Mouse (Mus musculus) urinary bladder, adult 2 months (tissue): ENCODE measurements around the gene Etfbkmt. TPM values are rescaled to one million over a fixed set of nuclear protein-coding genes. Genes with fewer than 3 reads are reported as not detected.
A peak's percentile ranks its signal among the peaks of the same experiment; 100 is the strongest.
"Not testable (repeated sequence)": the region's sequence is repeated elsewhere in the genome, so short reads cannot be mapped to it uniquely, and the experiment has no call there.

Source experiments
- DNase-seq: peaks from one replicate; pipeline ENCODE4 v3.0.0; 2022; ENCODE audit warnings: low spot score
- polyA plus RNA-seq: library from polyadenylated mRNA; depleted of rRNA; stranded (reverse); fragments of >200 nt; gene quantifications from 2 replicates; pipeline ENCODE4 v1.2.3, GENCODE M21; 2012

Gene Etfbkmt
- polyA plus RNA-seq, 1 experiment: 67.1 TPM

- no peak for DNase-seq
These were observed 5.1 kb upstream of the Etfbkmt start for GRCm38 (mm10) chr6:149134391-149135150.

- DNase-seq: no peak
These were observed 4.0 kb upstream of the Etfbkmt start for GRCm38 (mm10) chr6:149135631-149136030.

GRCm38 (mm10) chr6:149137936-149138335, 1.7 kb upstream of the Etfbkmt start:
- no peak for DNase-seq

GRCm38 (mm10) chr6:149139011-149139410, 638 bp upstream of the Etfbkmt start:
- no peak for DNase-seq

- DNase-seq: peak; percentile 70
These were observed 1.9 kb downstream of the Etfbkmt start for GRCm38 (mm10) chr6:149141393-149142173.

- DNase-seq: no peak
These were observed 5.5 kb downstream of the Etfbkmt start for GRCm38 (mm10) chr6:149145143-149145542.

GRCm38 (mm10) chr6:149148436-149149229, 9.0 kb downstream of the Etfbkmt start:
- no peak for DNase-seq

- DNase-seq: no peak
These were observed 12.5 kb downstream of the Etfbkmt start for GRCm38 (mm10) chr6:149152119-149152518.

- no peak for DNase-seq
These were observed 13.9 kb downstream of the Etfbkmt start for GRCm38 (mm10) chr6:149153473-149154115.

GRCm38 (mm10) chr6:149154116-149155030, 14.7 kb downstream of the Etfbkmt start:
- no peak for DNase-seq

GRCm38 (mm10) chr6:149155031-149155841, 15.6 kb downstream of the Etfbkmt start:
- DNase-seq: no peak

- DNase-seq: not testable (repeated sequence)
These were observed 27.4 kb downstream of the Etfbkmt start for GRCm38 (mm10) chr6:149167038-149167437.

- no peak for DNase-seq
These were observed 28.0 kb downstream of the Etfbkmt start for GRCm38 (mm10) chr6:149167672-149168071.

GRCm38 (mm10) chr6:149168436-149168835, 28.8 kb downstream of the Etfbkmt start:
- DNase-seq: no peak

GRCm38 (mm10) chr6:149169965-149170364, 30.3 kb downstream of the Etfbkmt start:
- not testable (repeated sequence) for DNase-seq

GRCm38 (mm10) chr6:149173831-149174625, 34.4 kb downstream of the Etfbkmt start:
- no peak for DNase-seq

GRCm38 (mm10) chr6:149174932-149175570, 35.4 kb downstream of the Etfbkmt start:
- no peak for DNase-seq

- DNase-seq: no peak
These were observed 39.4 kb downstream of the Etfbkmt start for GRCm38 (mm10) chr6:149179064-149179463.
